Mouse (Mus musculus) adrenal gland, adult 18-20 months (tissue): ENCODE data around the gene Hipk1. TPM values are rescaled to one million over a fixed set of nuclear protein-coding genes. Genes with fewer than 3 reads are reported as not detected.
"Not testable (repeated sequence)": the region's sequence is repeated elsewhere in the genome, so short reads cannot be mapped to it uniquely, and the experiment has no call there.

ENCODE experiments used
- DNase-seq, 2 experiments: peaks; one replicate each; pipeline ENCODE4 v3.0.0; 2021 to 2022; ENCODE audit warnings: low spot score in 2 of 2
- total RNA-seq, 2 experiments: library from RNA; stranded (reverse); gene quantifications; 1 replicate in 1 of 2; 2 replicates in 1 of 2; pipeline ENCODE4 v1.2.3; 2021

Hipk1 gene
- total RNA-seq, 2 experiments from 2014 or later, result 122 to 141 TPM

- DNase-seq, result no peak
These were observed 5.0 kb upstream of the Hipk1 start for GRCm38 (mm10) chr3:103796389-103796788.

- no peak for DNase-seq
These were observed 1.2 kb upstream of the Hipk1 start for GRCm38 (mm10) chr3:103792566-103792965.

- not testable (repeated sequence) for DNase-seq
These were observed 696 bp upstream of the Hipk1 start for GRCm38 (mm10) chr3:103792111-103792406.

DNA sequence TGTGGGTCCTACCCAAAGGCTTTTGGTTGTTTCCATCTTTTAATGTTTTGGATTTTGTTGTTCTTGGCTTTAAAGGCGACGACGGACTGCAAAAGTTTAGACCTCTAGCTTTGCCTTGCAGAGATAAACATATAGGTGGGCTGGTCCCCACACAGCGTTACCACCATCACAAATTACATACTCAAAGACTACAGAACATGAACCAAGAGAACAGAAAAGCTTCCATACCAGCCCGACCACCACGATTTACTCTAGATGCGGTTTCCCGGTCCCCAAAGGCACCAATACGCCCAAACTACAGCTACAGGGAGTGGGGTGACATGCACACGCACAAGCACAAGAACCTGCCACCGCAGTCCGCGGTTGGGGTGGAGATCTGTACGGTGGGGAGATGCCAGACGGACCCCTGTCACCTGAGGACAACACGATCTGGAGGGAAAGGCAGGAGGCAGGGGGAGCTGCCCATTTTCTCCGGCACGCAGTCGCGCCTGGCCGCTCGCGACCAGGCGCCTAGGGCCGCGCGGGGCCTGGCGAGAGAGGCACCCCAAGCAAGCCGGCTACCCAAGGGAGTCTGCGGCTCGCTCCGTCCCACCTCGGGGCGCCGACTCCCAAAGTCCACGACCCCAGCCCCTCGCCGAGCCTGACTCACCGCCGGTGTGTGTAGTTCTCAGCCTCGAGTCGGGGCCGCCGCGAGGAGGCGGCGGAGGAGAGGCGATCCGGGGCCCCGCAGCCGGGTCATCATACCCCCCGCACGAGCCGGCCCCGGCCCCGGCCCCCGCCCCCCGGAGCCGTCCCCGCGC is 817 bp downstream of the Hipk1 start:
- DNase-seq, result no peak

DNA sequence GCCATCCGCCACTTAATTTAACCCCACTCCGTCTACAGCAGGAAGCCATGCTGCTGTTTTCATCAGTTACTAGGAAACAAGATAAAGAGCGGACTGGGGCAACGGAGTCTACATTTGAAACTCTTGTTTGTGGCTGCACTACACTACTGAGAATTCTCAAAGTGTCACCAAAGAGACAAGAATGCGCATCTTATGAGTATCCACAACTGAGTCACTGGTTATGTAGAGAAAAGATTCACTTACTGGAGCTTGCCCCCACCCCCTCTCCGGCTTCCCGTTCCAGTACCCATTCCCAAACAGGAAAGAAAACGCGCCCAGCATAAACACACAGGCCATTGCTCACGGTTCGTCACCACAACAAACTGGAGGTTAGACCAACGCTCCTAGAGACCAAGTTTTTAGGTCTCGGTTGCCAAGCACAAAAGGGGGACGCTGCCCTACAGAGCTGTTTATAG is 1.4 kb downstream of the Hipk1 start:
- peak in 1 of 2 experiments; percentile 31 for DNase-seq

DNA sequence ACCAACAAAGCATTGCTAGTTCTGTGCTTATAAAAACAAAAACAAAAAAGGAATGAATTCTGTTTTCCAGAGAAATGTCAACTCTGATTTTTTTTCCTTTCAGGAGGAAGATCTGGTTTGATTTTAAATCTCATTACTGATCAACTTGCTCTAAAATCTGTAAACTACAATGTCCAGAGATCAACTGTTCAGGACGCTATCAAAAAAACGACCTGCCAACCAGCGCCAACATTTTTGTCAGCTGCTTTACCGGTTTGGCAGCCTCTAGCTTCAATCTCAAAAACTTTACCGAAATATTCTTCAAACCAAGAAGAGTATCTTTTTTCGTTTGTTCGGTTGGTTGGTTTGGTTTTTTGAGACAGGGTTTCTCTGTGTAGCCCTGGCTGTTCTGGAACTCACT is 2.3 kb downstream of the Hipk1 start:
- DNase-seq, result no peak

- no peak for DNase-seq
These were observed 4.1 kb downstream of the Hipk1 start for GRCm38 (mm10) chr3:103787225-103787624.

DNA sequence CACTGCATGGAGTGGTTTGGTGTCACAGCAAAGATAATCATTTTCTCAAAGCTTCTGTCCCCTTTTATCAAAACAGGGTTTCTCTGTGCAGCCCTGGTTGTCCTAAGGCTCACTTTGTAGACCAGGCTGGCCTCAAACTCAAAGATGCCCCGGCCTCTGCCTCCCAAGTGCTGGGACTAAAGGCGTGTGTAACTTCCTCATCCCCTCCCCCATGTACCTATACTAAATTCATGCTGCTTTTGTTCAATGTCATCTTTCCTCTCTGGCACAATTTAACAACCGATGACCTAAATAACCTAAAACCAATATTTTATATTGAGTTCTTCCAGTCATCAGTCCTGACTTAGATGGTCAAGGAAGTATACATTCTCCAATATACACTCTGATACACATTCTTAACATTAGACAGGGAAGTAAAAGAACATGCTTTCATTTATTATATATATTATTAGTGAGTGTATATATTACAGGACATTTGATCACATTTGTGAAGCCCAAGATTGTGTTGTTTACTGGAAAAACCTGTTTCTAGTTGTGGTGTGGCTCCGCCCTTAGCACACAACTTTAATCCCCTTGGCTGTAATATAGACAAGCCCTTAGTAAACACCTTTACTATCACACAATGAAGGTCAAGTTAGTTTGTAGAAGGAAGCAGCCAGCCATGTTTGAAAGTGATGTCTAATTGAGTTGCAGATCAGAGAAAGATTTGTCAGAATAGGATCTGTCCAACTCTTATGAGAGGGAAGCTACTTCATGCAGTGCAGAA is 8.3 kb downstream of the Hipk1 start:
- no peak for DNase-seq

DNA sequence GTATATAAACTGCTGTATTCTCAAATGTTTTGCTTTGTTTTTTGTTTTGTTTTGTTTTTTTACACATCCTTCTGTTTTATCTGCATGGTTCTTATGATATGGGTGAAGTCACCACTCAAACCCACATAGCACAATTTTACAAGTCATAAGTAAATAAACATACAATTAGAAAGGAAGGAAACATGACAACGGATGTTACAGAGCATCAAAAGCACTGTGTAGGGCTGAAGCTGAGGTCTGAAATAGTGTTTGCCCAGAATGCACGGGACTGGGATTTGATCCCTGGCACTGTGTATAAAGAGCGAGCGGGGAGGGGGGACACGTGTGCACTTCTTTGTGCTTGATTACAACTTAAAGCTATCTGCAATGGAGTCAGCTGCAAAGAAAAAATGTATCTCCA is 10.6 kb downstream of the Hipk1 start:
- DNase-seq, result no peak

DNA sequence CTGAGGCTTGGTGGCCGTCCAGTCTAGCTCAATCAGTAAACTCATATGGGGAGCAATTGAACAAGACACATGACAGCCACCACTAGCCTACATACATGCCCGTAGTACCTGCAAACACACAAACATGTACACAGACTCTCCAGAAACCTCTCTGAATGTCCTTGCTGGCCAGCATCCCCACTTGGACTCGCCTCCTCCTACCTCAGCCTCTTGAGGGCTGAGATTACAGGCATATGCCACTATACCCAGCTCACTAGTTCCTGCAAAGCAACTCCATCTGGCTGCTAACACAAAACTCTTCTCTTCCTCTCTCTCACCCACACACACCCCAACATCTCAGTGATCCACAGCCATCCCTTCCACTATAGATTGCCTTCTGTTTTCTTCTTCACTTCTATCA is 11.1 kb downstream of the Hipk1 start:
- DNase-seq, result no peak

GRCm38 (mm10) chr3:103779183-103779582 is 12.2 kb downstream of the Hipk1 start:
- no peak for DNase-seq

GRCm38 (mm10) chr3:103778660-103779059 is 12.7 kb downstream of the Hipk1 start:
- no peak for DNase-seq

DNA sequence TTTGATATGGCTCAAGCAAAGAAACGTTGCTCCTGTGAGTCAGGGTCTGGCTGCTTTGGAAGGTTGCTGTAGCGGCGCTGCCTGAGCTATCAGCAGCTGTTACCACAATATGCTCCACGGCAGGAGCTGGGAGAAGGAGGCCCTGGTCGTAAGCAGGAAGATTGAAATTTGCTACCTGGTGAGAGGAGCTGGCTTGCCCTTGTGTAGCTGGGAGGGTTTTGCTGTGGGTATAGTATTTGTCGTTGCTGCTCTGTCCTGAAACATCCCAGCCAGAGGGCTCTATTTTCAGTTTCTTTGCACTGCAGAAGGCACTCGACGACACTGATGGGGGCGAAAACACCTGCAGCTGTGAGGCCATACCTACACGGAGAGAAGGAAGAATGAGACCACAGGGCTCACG is 13.4 kb downstream of the Hipk1 start:
- no peak for DNase-seq

DNA sequence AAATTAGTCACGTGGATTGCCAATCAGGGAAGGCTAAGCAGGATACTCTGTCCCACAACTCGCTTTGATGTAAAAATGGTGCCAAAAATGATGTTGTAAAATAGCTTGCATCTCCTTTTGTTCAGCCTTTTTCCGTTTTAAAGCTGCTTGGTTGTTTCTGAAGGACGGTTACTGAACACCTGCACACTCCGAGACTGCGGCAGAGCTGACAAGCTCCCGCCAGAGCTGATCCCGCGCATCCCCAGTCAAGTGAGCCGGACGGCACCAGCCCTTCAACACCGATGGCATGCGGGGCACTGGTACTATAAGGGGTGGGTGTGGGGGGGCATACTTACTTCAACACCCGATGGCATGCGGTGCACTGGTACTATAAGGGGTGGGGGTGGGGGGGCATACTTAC is 17.4 kb downstream of the Hipk1 start:
- DNase-seq, result no peak

DNA sequence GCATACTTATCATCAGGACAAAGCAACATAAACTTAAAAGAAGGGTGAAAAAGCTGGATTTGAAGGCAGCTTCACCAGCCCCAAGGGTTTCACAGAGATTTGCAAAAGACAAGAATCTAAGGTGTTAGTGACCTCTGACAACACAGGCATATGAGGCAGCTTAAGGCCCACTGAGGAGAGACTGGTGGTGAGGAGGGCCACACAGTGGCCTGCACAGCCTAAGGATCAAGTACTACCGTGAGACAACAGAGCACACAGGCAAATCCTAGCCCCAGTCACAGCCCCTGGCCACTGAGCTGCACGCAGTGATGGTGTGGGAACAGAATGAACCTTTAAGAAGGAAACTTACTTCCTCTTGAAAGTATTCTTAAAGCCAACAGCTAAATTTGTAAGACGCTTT is 17.9 kb downstream of the Hipk1 start:
- DNase-seq, result no peak

DNA sequence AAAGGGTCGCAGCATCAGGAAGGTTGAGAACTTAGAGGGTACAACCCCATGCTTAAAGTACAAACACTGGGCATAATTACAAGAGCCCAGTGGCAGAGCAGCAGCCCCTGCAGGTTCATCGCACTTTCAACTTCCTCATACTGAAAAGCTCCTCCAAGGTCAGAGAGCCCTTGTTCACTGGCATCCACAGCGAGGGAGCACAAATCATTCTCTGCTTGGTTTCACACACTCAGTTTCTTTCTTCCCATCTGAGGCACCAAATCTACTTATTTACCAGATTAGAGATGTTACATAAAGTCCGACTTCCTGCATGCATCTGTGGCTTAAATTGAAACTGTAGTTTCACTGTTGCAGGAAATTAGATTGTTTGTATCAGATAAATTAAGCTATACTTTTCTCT is 18.5 kb downstream of the Hipk1 start:
- no peak for DNase-seq

DNA sequence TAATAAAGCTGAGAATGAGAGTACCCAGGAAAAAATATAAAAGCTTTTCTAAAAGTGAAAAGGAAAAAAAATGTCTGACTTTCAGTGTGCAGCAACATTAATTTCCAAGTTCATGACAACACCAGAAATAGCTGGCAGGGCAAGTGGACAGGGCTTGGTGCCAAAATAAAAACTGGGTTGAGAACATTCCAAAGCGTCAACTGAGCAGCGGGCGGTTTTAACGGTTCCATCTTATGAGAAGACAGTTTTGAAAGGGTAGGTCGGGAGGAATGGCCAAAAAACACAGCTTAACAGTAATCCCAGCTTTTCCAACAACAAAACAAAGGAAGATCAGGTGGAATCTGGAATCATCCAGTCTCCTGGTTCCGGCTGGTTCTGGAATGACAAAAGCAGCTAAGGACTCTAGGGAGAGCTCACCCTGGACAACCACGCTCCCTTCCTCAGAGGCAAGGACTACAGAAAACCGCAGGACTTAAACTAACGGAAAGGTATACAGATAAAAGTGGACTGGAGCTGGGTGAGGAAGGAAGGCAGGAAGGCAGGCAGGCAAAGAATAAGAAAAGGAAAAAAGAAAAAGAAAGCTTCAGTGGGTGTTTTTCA is 19.7 kb downstream of the Hipk1 start:
- DNase-seq, result peak; percentile 57 to 68

DNA sequence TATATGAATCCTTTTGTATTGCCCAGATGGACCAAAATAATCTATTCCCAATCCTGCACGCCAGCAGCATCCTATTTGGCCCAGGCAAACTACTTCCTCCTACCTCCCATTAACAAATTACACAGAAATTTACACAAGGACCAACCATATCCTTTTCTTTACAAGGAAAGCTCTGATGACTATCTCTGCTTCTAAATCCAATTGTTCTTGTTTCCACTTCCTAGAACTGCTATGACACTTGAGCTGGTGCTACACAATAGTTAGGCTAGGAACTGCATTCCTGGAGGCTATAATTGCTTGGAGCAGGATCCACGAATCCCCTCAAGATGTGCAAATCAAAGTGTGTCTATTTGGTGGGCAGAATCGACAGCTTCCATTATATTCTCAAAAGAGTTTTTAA is 24.6 kb downstream of the Hipk1 start:
- DNase-seq, result no peak

DNA sequence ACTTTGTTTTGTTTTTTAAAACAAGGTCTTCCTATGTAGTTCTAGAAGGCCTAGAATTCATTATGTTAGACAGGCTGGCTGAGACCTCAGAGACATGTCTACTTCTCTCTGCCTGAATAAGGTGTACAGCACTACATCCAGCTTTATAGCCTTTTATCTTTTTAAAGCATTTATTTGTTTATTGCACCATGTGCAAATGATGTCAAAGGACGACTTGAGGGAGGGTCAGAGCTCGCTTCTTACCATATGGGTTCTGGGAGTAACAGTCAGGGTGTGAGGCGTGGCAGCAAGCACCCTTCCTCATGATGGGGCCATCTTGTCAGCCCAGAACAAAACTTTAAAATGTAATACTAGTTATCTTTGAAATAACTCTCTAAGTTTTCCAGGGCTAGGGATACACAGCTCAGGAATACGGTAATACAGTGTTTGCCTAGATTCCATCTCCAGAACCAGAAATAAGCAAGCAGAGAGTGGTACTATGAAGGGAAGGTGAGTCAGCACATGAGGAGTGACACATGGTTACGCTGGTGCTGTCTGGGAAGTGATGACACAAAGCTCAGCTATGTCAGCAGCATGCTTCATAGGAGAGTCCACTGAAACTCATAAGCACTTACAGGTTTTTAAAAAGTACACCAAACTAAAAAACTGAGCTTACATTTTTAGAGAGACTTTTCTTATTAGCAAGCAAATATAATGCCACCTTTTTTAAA is 31.9 kb downstream of the Hipk1 start:
- no peak for DNase-seq

- no peak for DNase-seq
These were observed 32.9 kb downstream of the Hipk1 start for GRCm38 (mm10) chr3:103758456-103758855.

DNA sequence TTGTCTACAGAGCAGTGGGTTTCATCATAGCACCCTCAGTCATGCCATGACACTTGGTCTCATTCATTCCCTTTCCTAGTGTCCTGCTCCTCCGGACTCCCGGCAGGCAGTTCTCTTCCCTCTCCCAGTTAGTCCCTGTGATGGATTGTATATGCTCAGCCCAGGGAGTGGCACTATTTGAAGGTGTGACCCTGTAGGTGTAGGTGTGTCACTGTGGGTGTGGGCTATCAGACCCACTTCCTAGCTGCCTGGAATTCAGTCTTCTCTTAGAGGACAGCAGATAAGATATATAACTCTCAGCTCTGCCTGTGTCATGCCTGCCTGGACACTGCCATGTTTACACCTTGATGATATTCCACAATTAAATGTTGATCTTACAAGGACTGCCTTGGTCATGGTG is 34.4 kb downstream of the Hipk1 start:
- DNase-seq, result no peak

DNA sequence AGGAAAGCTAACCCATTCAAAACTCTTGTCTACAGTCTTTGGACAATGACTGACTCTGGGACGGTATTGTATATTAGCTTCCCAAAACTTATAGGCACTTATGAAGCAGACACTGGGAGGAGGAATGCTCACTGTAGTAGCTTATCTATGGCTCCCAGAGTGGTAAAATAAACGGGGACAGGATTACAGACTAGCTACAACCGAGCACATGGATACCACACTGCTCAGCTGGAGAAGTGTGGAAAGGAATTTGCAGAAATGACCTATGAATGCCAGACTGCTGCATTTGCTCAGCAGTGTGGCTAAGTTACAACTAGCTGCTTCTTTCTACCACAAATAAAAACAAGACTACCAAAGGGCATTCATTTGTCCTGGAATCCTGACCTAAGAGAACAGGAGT is 36.0 kb downstream of the Hipk1 start:
- DNase-seq, result no peak
